Mouse (Mus musculus) cortical plate, adult 2 months (tissue): ENCODE data around the gene Pkig.

Experiments
- CTCF ChIP-seq: fragments of 200-500 bp; IDR thresholded peaks from 2 replicates; pipeline ENCODE4 v1.5.1; 2011; ENCODE audit warnings: mild to moderate bottlenecking, control low read depth, low read length; ENCODE audit not compliant: insufficient read depth; ENCODE audit errors: extremely low read depth
- POLR2A ChIP-seq: fragments of 200-500 bp; IDR thresholded peaks from 2 replicates; pipeline ENCODE4 v1.6.1; 2011; ENCODE audit warnings: mild to moderate bottlenecking, low read length, control low read depth; ENCODE audit not compliant: insufficient read depth; ENCODE audit errors: extremely low read depth

DNA sequence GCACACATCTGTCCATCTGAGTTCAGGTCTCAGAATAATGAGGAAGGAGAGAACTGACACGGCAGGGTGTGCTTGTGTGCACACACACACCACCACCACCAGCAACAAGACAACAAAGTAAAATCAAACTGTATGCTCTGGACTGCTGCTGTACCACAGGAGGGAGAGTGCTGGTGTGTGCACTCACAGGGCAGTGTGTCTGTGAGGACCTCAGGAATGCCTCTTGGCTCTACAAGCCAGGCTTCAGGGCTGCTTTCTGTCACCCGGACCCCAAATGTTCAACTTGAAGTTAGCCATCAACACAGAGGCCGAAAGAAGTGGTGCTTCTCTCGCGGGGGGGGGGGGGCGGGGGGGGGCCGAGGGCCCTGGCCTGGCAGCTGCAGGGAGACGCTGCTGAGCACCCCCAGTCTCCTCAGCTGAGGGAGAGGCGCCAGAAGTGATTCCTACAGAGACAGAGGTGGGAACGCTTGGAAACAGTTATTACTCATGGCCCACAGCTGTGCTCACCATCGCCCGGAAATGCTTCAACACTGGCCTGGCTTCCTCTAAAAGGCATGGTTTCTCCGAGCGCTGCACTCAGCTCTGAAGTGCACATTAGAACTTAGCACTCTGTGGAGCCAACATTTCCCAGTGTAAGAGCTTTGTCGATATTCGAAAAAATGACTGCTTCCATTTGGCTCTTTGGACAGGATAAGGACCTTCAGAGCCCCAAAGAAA, 39.7 kb downstream of the Pkig start:
- TF ChIP-seq POLR2A (no peak), CTCF (no peak)
